Mouse (Mus musculus): ENCODE data around the gene Batf.

- TF ChIP-seq CTCF (IDR thresholded peaks at IDR 0.05; ENCODE audit: low read depth) = no peak
- no peak for TF ChIP-seq EP300 (IDR thresholded peaks at IDR 0.05; ENCODE audit: low read depth)
Observed at GRCm38 (mm10) chr12:85637932-85638331, 48.5 kb upstream of the Batf start.

Data from liver, embryonic 14.5 days (tissue).